10 mouse cellular contexts compared by ENCODE assay signal in the genomic region with DNA sequence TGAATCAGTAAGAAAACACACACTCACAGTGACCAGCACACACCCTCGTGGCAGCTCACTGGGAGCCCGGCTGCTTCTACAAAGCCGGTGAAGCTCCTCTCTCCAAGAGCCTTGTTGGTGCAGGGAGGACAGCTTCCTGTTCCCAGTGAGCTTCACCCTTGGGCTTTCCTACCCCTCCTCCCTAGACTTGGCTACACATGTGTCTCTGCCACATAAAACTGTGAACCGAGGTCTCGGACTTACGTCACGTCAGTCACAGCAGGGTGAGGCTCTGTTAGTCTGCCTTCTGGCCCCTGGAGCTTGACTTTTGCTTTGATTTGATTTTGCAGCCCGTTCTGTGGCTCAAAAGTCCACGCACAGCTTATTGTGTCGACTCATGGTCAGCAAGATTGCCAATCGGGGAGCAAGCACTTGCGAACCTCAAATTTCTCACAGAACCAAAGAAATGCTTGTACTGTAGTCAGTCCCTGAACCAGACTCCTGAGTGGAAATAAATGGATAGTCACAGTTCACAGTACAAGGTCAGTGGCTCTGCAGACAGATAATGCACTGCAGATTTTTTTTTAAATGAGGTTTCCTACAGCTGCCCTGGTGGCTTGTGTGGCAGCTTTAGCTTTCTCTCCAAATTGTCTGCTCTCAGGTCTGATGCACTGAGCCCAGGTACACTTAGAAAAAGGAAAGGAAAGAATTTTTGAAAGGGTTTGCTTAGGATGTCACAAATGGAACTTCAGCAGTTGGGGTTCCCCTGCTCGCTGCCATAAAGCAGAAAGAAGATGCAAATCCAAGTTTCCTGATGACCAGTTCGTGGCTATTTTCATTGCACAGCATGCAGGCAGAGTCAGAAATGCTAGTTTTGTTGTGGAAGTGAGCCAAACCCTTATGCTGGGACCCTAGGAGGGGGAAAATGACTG. TPM values are rescaled to one million over a fixed set of nuclear protein-coding genes. Genes with fewer than 3 reads are reported as not detected.
A peak's percentile ranks its signal among the peaks of the same experiment; 100 is the strongest.
DNase-seq lines count a peak whose midpoint lies in the region; ATAC-seq and TF ChIP-seq lines count a peak whose summit lies in the region.
"Had no signal": no experiment of that assay in that cellular context is flagged by ENCODE, and none has a peak within 500 bp of the region (broad histone marks: within the 10 kb centered on the region; RNA-seq: fewer than 3 reads in every experiment).

No protein-coding gene starts in this region.

- no peaks in the 10 kb centered on the region for H3K36me3 ChIP-seq in forebrain, embryonic 10.5 days (replicated peaks)
- no peaks in the 10 kb centered on the region for H3K36me3 ChIP-seq in forebrain, embryonic 11.5 days (ENCODE audit: control insufficient read depth, insufficient read depth, low read length)
- H3K36me3 ChIP-seq in liver, postnatal 0 days (replicated peaks; ENCODE audit: insufficient read depth, low read length) = no peaks in the 10 kb centered on the region
- no peaks in the 10 kb centered on the region for H3K36me3 ChIP-seq in liver, embryonic 11.5 days (ENCODE audit: control insufficient read depth, insufficient read depth, low read length)
- H3K36me3 ChIP-seq in kidney, embryonic 15.5 days = no peaks in the 10 kb centered on the region
- H3K36me3 ChIP-seq in stomach, embryonic 14.5 days (ENCODE audit: control insufficient read depth, insufficient read depth, low read length) = no peaks in the 10 kb centered on the region

- TF ChIP-seq CTCF in liver, postnatal 0 days (IDR thresholded peaks at IDR 0.05; ENCODE audit: low read depth) = no peak

- no peaks in the 10 kb centered on the region for H3K9me3 ChIP-seq in forebrain, embryonic 10.5 days
- H3K9me3 ChIP-seq in forebrain, embryonic 11.5 days (ENCODE audit: control insufficient read depth, low read length) = no peaks in the 10 kb centered on the region
- H3K9me3 ChIP-seq in liver, postnatal 0 days (ENCODE audit: low read length) = no peaks in the 10 kb centered on the region
- no peaks in the 10 kb centered on the region for H3K9me3 ChIP-seq in liver, embryonic 11.5 days (ENCODE audit: control insufficient read depth, low read length)
- no peaks in the 10 kb centered on the region for H3K9me3 ChIP-seq in kidney, embryonic 15.5 days (replicated peaks)
- H3K9me3 ChIP-seq in stomach, embryonic 14.5 days (ENCODE audit: control insufficient read depth, low read depth, low read length) = no peaks in the 10 kb centered on the region

- DNase-seq in forebrain, embryonic 10.5 days (ENCODE audit: extremely low spot score, low spot score) = no peak
- no peak for DNase-seq in forebrain, embryonic 11.5 days (ENCODE audit: low spot score)
- no peak for DNase-seq in liver, postnatal 0 days
- DNase-seq in liver, embryonic 11.5 days (ENCODE audit: low spot score) = no peak
- no peak for DNase-seq in cerebellum, adult 8-10 months
- DNase-seq in embryo, embryonic 10 days (ENCODE audit: low spot score) = no peak
- DNase-seq: lung, embryonic 14.5 days had no signal

- 71% methylated on average over 14 of the region's 14 CpGs for WGBS in forebrain, embryonic 10.5 days
- 67% methylated on average over 14 of the region's 14 CpGs for WGBS in forebrain, embryonic 11.5 days
- WGBS in liver, postnatal 0 days (ENCODE audit: insufficient replicate concordance) = 56% methylated on average over 14 of the region's 14 CpGs
- WGBS in liver, embryonic 11.5 days = 57% methylated on average over 14 of the region's 14 CpGs
- 30% methylated on average over 14 of the region's 14 CpGs for WGBS in kidney, embryonic 15.5 days
- WGBS in stomach, embryonic 14.5 days = 64% methylated on average over 14 of the region's 14 CpGs

- peak overlapping the region; percentile 35; the same call in 1 of the 2 replicates for H3K27ac ChIP-seq in forebrain, embryonic 10.5 days
- H3K27ac ChIP-seq in forebrain, embryonic 11.5 days (ENCODE audit: low read depth, low read length) = no peak overlapping the region
- H3K27ac ChIP-seq in liver, postnatal 0 days (ENCODE audit: low read depth) = no peak overlapping the region
- H3K27ac ChIP-seq in liver, embryonic 11.5 days (ENCODE audit: low read depth, low read length) = no peak overlapping the region
- H3K27ac ChIP-seq in kidney, embryonic 15.5 days = 0 out of 2 replicates have a peak overlapping the region, but pooled peaks have one; percentile 60
- H3K27ac ChIP-seq in stomach, embryonic 14.5 days (ENCODE audit: low read length) = no peak overlapping the region
- H3K27ac ChIP-seq: hindbrain, embryonic 14.5 days had no signal

- no peak overlapping the region for H3K4me3 ChIP-seq in forebrain, embryonic 10.5 days
- H3K4me3 ChIP-seq in forebrain, embryonic 11.5 days (ENCODE audit: low read depth, low read length) = no peak overlapping the region
- no peak overlapping the region for H3K4me3 ChIP-seq in liver, postnatal 0 days (ENCODE audit: low read depth, low read length)
- H3K4me3 ChIP-seq in liver, embryonic 11.5 days (ENCODE audit: low read depth, low read length) = no peak overlapping the region
- no peak overlapping the region for H3K4me3 ChIP-seq in kidney, embryonic 15.5 days (replicated peaks)
- H3K4me3 ChIP-seq in stomach, embryonic 14.5 days (ENCODE audit: low read depth, low read length) = no peak overlapping the region

- H3K4me2 ChIP-seq in forebrain, embryonic 11.5 days (ENCODE audit: low read depth, low read length, severe bottlenecking) = no peak overlapping the region
- peak overlapping the region; percentile 22; the same call in 1 of the 2 replicates for H3K4me2 ChIP-seq in liver, postnatal 0 days (ENCODE audit: low read depth, low read length)
- H3K4me2 ChIP-seq in liver, embryonic 11.5 days = no peak overlapping the region
- H3K4me2 ChIP-seq in kidney, embryonic 15.5 days = peak overlapping the region; percentile 35
- H3K4me2 ChIP-seq in stomach, embryonic 14.5 days (replicated peaks; ENCODE audit: low read depth, low read length) = 0 out of 2 replicates have a peak overlapping the region, but pooled peaks have one; percentile 2
- H3K4me2 ChIP-seq: hindbrain, embryonic 14.5 days; lung, embryonic 14.5 days had no signal

- no peak for TF ChIP-seq EP300 in liver, postnatal 0 days (IDR thresholded peaks at IDR 0.05; ENCODE audit: low read depth)

- no peak overlapping the region for H3K9ac ChIP-seq in forebrain, embryonic 11.5 days (ENCODE audit: low read length)
- no peak overlapping the region for H3K9ac ChIP-seq in liver, postnatal 0 days (replicated peaks)
- H3K9ac ChIP-seq in liver, embryonic 11.5 days (ENCODE audit: low read depth, low read length) = no peak overlapping the region
- H3K9ac ChIP-seq in kidney, embryonic 15.5 days = no peak overlapping the region
- no peak overlapping the region for H3K9ac ChIP-seq in stomach, embryonic 14.5 days (replicated peaks; ENCODE audit: low read depth, low read length)
- H3K9ac ChIP-seq: hindbrain, embryonic 14.5 days; lung, embryonic 14.5 days had no signal

- peaks cover 37% of the 10 kb centered on the region for H3K27me3 ChIP-seq in forebrain, embryonic 10.5 days (ENCODE audit: poor library complexity, severe bottlenecking)
- H3K27me3 ChIP-seq in forebrain, embryonic 11.5 days (ENCODE audit: control insufficient read depth, insufficient read depth, low read length) = peaks cover under 1% of the 10 kb centered on the region; the same call in 1 of the 2 replicates
- H3K27me3 ChIP-seq in liver, postnatal 0 days (ENCODE audit: insufficient read depth, low read length) = no peaks in the 10 kb centered on the region
- H3K27me3 ChIP-seq in liver, embryonic 11.5 days (replicated peaks; ENCODE audit: control insufficient read depth, insufficient read depth, low read length) = peaks cover 8% of the 10 kb centered on the region
- H3K27me3 ChIP-seq in kidney, embryonic 15.5 days = peaks cover 11% of the 10 kb centered on the region; the same call in 1 of the 2 replicates
- no peaks in the 10 kb centered on the region for H3K27me3 ChIP-seq in stomach, embryonic 14.5 days (ENCODE audit: control insufficient read depth, insufficient read depth, low read length)

- ATAC-seq in forebrain, embryonic 11.5 days (replicated peaks; ENCODE audit: low FRiP score) = no peak
- ATAC-seq in liver, postnatal 0 days = peak; percentile 51; the same call in 1 of the 2 replicates
- no peak for ATAC-seq in liver, embryonic 11.5 days (replicated peaks; ENCODE audit: low FRiP score)
- no peak for ATAC-seq in kidney, embryonic 15.5 days (replicated peaks; ENCODE audit: low FRiP score)
- ATAC-seq in stomach, embryonic 14.5 days (ENCODE audit: insufficient number of reproducible peaks, insufficient read depth, low FRiP score, low read depth) = no peak

- H3K4me1 ChIP-seq in forebrain, embryonic 10.5 days = peaks cover 35% of the 10 kb centered on the region
- no peaks in the 10 kb centered on the region; the same call in 1 of the 2 replicates for H3K4me1 ChIP-seq in forebrain, embryonic 11.5 days (replicated peaks; ENCODE audit: control insufficient read depth, insufficient read depth, low read length)
- H3K4me1 ChIP-seq in liver, postnatal 0 days (ENCODE audit: insufficient read depth) = peaks cover 9% of the 10 kb centered on the region
- H3K4me1 ChIP-seq in liver, embryonic 11.5 days (replicated peaks; ENCODE audit: control insufficient read depth, insufficient read depth, low read length) = no peaks in the 10 kb centered on the region
- peaks cover 38% of the 10 kb centered on the region for H3K4me1 ChIP-seq in kidney, embryonic 15.5 days
- H3K4me1 ChIP-seq in stomach, embryonic 14.5 days (ENCODE audit: control insufficient read depth, insufficient read depth, low read length) = peaks cover 8% of the 10 kb centered on the region; the same call in 1 of the 2 replicates

RNA-seq across cellular contexts. Expression of a gene that starts 4.0 kb away (rescaled TPM):
- polyA plus RNA-seq in forebrain, embryonic 10.5 days (2016; fragmentation: Nextera tagmentation; extraction: Ambion mirVana) = 4.8 and 6.3 TPM in 2 replicates
- polyA plus RNA-seq in forebrain, embryonic 11.5 days (2014; fragmentation: Nextera tagmentation; extraction: Ambion mirVana) = 4.7 and 5.8 TPM in 2 replicates
- 0.99 and 1.2 TPM in 2 replicates for polyA plus RNA-seq in liver, postnatal 0 days (2015; fragmentation: Nextera tagmentation; extraction: Ambion mirVana)
- polyA plus RNA-seq in liver, embryonic 11.5 days (2014; fragmentation: Nextera tagmentation; extraction: Ambion mirVana) = 1.3 and 1.5 TPM in 2 replicates
- 21.9 and 24.4 TPM in 2 replicates for polyA plus RNA-seq in kidney, embryonic 15.5 days (2015; fragmentation: Nextera tagmentation; extraction: Ambion mirVana)
- 37.7 and 40.3 TPM in 2 replicates for polyA plus RNA-seq in stomach, embryonic 14.5 days (2014; fragmentation: Nextera tagmentation; extraction: Ambion mirVana)

RNA-seq across cellular contexts. Expression of a gene that starts 23.5 kb away (rescaled TPM):
- polyA plus RNA-seq in forebrain, embryonic 10.5 days (2016; fragmentation: Nextera tagmentation; extraction: Ambion mirVana) = 21.4 and 22.3 TPM in 2 replicates
- 9.2 and 10.2 TPM in 2 replicates for polyA plus RNA-seq in forebrain, embryonic 11.5 days (2014; fragmentation: Nextera tagmentation; extraction: Ambion mirVana)
- 67.2 and 68.4 TPM in 2 replicates for polyA plus RNA-seq in liver, postnatal 0 days (2015; fragmentation: Nextera tagmentation; extraction: Ambion mirVana)
- 13.9 and 14.5 TPM in 2 replicates for polyA plus RNA-seq in liver, embryonic 11.5 days (2014; fragmentation: Nextera tagmentation; extraction: Ambion mirVana)
- 12.1 and 13.1 TPM in 2 replicates for polyA plus RNA-seq in kidney, embryonic 15.5 days (2015; fragmentation: Nextera tagmentation; extraction: Ambion mirVana)
- polyA plus RNA-seq in stomach, embryonic 14.5 days (2014; fragmentation: Nextera tagmentation; extraction: Ambion mirVana) = 6.6 and 7.0 TPM in 2 replicates

Comparison
In these comparisons a context has a peak if more than half of its experiments do, and no peak if none do; other contexts are left out.
1. H3K27ac ChIP-seq: peak in forebrain, embryonic 10.5 days (single experiment) and kidney, embryonic 15.5 days (single experiment); none in forebrain, embryonic 11.5 days (single experiment), liver, postnatal 0 days (single experiment), liver, embryonic 11.5 days (single experiment) and stomach, embryonic 14.5 days (single experiment).
2. H3K4me2 ChIP-seq: peak in liver, postnatal 0 days (single experiment), kidney, embryonic 15.5 days (single experiment) and stomach, embryonic 14.5 days (single experiment); none in forebrain, embryonic 11.5 days (single experiment) and liver, embryonic 11.5 days (single experiment).